Mouse (Mus musculus): Measurements from ENCODE around the gene Ap1g2.

Ap1g2 gene

DNA sequence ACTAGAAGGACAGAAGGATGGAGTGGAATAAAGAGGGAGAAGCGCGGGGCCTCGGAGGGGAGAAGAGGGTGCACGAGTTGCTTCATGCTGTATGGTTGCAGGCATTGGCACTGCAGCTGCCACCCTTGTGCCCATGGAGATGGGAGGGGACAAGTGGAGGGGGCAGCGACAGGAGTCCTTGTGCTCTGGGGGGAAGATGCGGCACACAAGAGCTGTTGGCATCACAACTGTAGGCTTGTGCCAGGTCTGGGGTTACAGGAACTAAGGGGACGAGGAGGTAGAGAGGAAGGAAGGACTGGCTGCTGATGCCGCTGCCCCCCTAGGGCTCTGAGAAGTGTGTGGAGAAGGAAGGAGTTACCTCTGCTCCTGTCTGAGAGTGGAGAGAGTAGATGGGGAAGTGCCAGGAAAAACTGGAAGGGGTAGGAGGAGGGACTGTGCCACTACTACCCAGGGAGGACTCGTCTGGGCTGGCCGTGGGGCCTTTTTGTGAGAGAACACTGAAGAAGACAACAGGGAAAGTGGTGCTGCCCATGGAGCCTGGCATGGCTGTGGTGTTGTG lies 52.1 kb downstream of the Ap1g2 start:
- DNase-seq, result no peak

DNA sequence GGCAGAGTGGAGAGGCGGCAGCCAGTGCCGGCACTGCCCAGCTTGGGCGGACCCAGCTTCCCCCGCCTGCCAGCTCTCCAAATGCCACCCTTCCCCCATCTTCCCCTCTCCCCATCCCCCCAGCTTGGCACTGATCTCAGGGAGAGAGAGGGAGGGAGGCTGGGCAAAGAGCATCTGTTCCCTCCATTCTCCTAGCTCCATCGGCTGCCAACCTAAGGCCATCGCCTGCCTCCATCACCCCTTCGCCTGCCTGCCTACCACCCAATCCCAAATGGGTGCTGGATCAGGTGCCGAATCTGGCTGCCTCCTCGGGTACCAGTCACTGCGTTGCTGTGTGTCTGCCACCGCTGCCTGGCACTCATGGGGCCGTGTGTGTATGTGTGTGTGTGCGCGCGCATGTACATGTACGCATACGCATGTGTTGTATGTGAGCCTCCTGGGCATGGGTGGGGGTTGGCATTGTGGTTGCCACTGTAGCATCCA lies 52.6 kb downstream of the Ap1g2 start:
- peak; percentile 40 to 59 for DNase-seq

DNA sequence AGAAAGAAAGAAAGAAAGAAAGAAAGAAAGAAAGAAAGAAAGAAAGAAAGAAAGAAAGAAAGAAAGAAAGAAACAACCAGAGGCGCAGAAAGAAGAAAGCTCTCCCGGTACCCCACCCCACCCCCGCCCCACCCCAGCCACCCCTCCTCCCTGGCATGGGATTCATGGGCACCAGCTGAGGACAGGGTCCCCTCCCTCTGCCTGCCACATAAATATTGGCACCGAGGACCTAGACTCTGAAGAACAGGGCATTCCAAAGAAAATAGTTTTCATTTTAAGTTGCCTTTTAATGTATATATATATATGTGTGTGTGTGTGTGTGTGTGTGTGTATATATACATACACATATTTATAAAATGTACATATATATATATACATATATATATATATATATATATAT lies 53.3 kb downstream of the Ap1g2 start:
- DNase-seq, result no peak

DNA sequence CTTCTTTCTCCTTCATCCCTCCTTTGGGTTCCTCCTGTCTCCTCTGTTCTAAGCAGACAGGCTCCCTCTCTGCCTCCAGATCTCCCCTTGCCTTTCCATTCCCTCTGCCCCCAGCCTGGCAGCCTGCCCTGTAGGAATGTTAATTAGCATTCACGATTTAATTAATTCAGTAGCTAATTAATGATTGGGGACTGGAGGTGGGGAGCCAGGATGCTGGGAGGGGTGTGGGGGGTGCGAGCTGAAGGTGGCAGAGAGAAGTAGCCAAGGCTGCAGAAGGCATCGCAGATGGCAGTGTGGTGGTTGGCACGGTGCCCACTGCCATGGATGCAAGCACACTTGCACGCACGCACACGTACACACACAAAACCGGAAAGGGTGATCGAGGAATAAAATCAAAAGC lies 53.9 kb downstream of the Ap1g2 start:
- DNase-seq, result no peak

Data from kidney, adult 8-10 months (tissue).